Mouse (Mus musculus): ENCODE results near the gene Acsl5.

The Acsl5 gene

GRCm38 (mm10) chr19:55319521-55319920, 67.8 kb downstream of the Acsl5 start:
- intact Hi-C loops (cut with DNase I): no loop called here

DNA sequence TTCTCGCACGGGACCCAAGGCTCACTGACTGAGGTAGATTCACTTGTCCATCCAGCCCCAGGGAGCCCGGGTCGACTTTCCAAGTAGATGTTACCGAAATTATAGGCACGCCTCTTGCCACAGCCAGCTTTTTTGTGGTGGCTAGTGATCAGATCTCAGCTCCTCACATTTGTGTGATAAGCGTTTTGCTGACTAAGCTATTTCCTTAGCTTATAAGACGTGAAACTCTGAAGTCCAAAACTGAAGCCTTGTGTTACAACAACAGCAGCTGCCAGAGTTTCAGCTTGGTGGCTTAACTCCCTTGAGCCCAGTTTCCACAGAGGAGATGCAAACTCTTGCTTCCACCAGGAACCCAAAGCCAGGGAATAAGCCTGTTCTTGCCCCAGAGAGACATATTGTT, 70.9 kb downstream of the Acsl5 start:
- intact Hi-C loops (cut with DNase I): no loop called here

DNA sequence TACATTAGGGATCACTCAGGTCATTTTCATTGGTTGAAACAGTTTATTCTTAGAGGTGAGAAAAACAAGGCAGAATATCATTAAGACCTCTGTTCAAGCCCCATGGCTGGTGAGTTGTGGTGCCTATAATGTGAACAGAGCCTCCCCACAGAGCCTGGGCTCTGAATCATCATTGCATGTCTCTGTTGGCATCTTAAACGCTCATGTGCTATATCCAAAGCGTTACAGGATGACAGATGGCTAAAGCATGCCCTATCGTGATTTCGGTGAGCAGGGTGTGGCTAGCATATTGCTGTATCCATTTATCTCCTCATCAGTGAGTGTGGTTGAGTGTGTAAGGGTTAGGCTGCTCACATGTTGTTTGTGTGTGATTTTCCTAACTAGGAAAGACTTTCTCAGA, 75.8 kb downstream of the Acsl5 start:
- intact Hi-C loops (cut with DNase I): no loop called here

GRCm38 (mm10) chr19:55331776-55332175, 80.0 kb downstream of the Acsl5 start:
- intact Hi-C loops (cut with DNase I): loop anchor here (10.0 kb wide), 3 partner anchors 553 to 923 kb away; no protein-coding TSS in a partner anchor

DNA sequence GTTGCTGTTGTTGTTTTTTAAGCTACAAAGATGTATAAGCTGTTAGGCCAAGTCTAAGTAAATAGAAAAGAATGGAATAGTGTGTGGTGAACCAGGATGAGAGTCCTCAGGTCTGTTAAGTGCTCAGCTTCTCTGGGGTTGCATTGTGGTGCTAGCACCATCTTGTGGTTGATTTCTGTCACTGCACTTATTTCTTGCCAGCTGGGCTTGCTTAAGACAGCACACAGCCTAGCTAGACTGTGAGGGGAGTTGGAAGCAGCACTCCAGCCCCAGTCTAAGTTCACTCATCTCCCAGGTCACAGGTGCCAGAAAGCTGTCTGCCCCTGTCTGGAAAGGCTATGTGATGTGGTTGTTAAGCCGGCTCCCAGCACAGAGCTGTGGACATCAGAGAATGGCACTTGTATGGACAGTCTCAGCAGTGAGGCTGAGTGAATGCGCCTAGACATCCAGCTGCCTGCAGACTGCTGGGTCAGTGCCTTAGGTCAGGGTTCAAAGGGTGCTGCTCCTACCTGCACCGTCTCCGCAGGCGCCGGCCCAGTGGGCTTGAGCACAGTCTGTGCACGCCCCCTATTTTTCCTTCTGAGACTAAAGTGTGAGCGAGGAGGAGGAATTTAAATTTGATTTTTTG, 81.0 kb downstream of the Acsl5 start:
- intact Hi-C loops (cut with DNase I): loop anchor here (10.0 kb wide), 3 partner anchors 552 to 922 kb away; no protein-coding TSS in a partner anchor

- intact Hi-C loops (cut with DNase I): loop anchor here (5.0 to 10.0 kb wide), 4 partner anchors 549 to 919 kb away; no protein-coding TSS in a partner anchor
Observed at GRCm38 (mm10) chr19:55335881-55336280, 84.1 kb downstream of the Acsl5 start.

GRCm38 (mm10) chr19:55336441-55336840, 84.7 kb downstream of the Acsl5 start:
- intact Hi-C loops (cut with DNase I): loop anchor here (5.0 to 10.0 kb wide), 4 partner anchors 548 to 918 kb away; no protein-coding TSS in a partner anchor

GRCm38 (mm10) chr19:55337066-55337465, 85.3 kb downstream of the Acsl5 start:
- intact Hi-C loops (cut with DNase I): loop anchor here (5.0 to 10.0 kb wide), 4 partner anchors 548 to 918 kb away; no protein-coding TSS in a partner anchor

DNA sequence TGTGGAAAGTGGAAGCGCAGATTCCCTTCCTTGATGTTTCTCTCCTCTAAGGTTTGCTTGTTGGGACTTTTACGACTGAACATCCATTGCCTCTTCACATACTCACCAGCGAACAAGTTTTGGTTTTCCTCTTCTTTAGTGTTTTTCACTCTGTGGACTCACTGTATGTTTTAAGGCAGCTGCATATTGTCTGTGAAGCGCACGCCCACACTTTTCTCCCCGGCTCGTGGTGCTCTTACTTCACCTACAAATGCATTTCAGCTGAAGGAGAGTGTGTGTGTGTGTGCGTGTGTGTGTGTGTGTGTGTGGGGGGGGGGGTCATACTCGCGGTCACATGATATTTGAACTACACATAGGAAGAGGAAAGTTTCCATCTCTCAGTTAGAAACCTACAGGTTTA, 85.9 kb downstream of the Acsl5 start:
- intact Hi-C loops (cut with DNase I): loop anchor here (5.0 to 10.0 kb wide), 4 partner anchors 547 to 917 kb away; no protein-coding TSS in a partner anchor

GRCm38 (mm10) chr19:55340521-55340920, 88.8 kb downstream of the Acsl5 start:
- intact Hi-C loops (cut with DNase I): no loop called here

GRCm38 (mm10) chr19:55341377-55341776, 89.6 kb downstream of the Acsl5 start:
- intact Hi-C loops (cut with DNase I): no loop called here

GRCm38 (mm10) chr19:55342423-55342822, 90.7 kb downstream of the Acsl5 start:
- intact Hi-C loops (cut with DNase I): no loop called here

GRCm38 (mm10) chr19:55343274-55343673, 91.5 kb downstream of the Acsl5 start:
- intact Hi-C loops (cut with DNase I): no loop called here
